ENCODE assay signal across 25 mouse cellular contexts in genomic region chr5:33248186-33248585, GRCm38 (mm10). TPM values are rescaled to one million over a fixed set of nuclear protein-coding genes. Genes with fewer than 3 reads are reported as not detected.
A peak's percentile ranks its signal among the peaks of the same experiment; 100 is the strongest.
DNase-seq lines count a peak whose midpoint lies in the region; ATAC-seq and TF ChIP-seq lines count a peak whose summit lies in the region.
"Had no signal": no experiment of that assay in that cellular context is flagged by ENCODE, and none has a peak within 500 bp of the region (broad histone marks: within the 10 kb centered on the region; RNA-seq: fewer than 3 reads in every experiment).

No protein-coding gene starts in this region.

- no peak overlapping the region for H3K27ac ChIP-seq in hindbrain, embryonic 13.5 days
- no peak overlapping the region for H3K27ac ChIP-seq in hindbrain, embryonic 16.5 days (ENCODE audit: low read depth, low read length)
- H3K27ac ChIP-seq in kidney, adult 2 months (ENCODE audit: insufficient read depth, low read depth, low read length), result no peak overlapping the region; the same call in 1 of the 2 replicates
- H3K27ac ChIP-seq in kidney, embryonic 14.5 days (ENCODE audit: low read depth, low read length), result no peak overlapping the region
- H3K27ac ChIP-seq in brown adipose tissue, adult 24 weeks (replicated peaks; ENCODE audit: low read depth, low read length), result peak overlapping the region; percentile 81
- H3K27ac ChIP-seq: embryonic facial prominence, embryonic 12.5 days; embryonic facial prominence, embryonic 15.5 days; heart, embryonic 13.5 days; hindbrain, embryonic 15.5 days had no signal

- no peak overlapping the region for H3K4me3 ChIP-seq in hindbrain, embryonic 13.5 days
- H3K4me3 ChIP-seq in hindbrain, embryonic 16.5 days (ENCODE audit: low read length), result no peak overlapping the region
- H3K4me3 ChIP-seq in kidney, adult 2 months (ENCODE audit: insufficient read depth, low read depth, low read length), result no peak overlapping the region
- H3K4me3 ChIP-seq in kidney, embryonic 14.5 days (ENCODE audit: low read length), result no peak overlapping the region
- H3K4me3 ChIP-seq in brown adipose tissue, adult 24 weeks (ENCODE audit: insufficient read depth, low read depth, low read length), result no peak overlapping the region
- H3K4me3 ChIP-seq: embryonic facial prominence, embryonic 12.5 days; embryonic facial prominence, embryonic 15.5 days; heart, embryonic 13.5 days; hindbrain, embryonic 15.5 days had no signal

- peaks cover 95% of the 10 kb centered on the region for H3K36me3 ChIP-seq in hindbrain, embryonic 13.5 days
- peaks cover 51% of the 10 kb centered on the region for H3K36me3 ChIP-seq in hindbrain, embryonic 16.5 days (ENCODE audit: control insufficient read depth, insufficient read depth, low read length)
- H3K36me3 ChIP-seq in kidney, adult 2 months (ENCODE audit: control insufficient read depth, insufficient read depth, low read length), result peaks cover 4% of the 10 kb centered on the region
- peaks cover 73% of the 10 kb centered on the region for H3K36me3 ChIP-seq in kidney, embryonic 14.5 days (ENCODE audit: control insufficient read depth, insufficient read depth, low read length)

- no peaks in the 10 kb centered on the region for H3K9me3 ChIP-seq in hindbrain, embryonic 13.5 days
- no peaks in the 10 kb centered on the region for H3K9me3 ChIP-seq in hindbrain, embryonic 16.5 days (ENCODE audit: control insufficient read depth, low read length)
- no peaks in the 10 kb centered on the region for H3K9me3 ChIP-seq in kidney, embryonic 14.5 days (ENCODE audit: control insufficient read depth, low read length)
- H3K9me3 ChIP-seq: embryonic facial prominence, embryonic 12.5 days; embryonic facial prominence, embryonic 15.5 days; G1E; heart, embryonic 13.5 days; hindbrain, embryonic 15.5 days had no signal

- intact Hi-C loops in gastrocnemius, postnatal 14 days (cut with DNase I; ENCODE audit: low total_unique reads), result loop anchor here (5.0 kb wide), 1 partner anchor 46 kb away; no protein-coding TSS in a partner anchor

- H3K27me3 ChIP-seq in hindbrain, embryonic 13.5 days, result no peaks in the 10 kb centered on the region
- H3K27me3 ChIP-seq in hindbrain, embryonic 16.5 days (replicated peaks; ENCODE audit: control insufficient read depth, insufficient read depth, low read length), result no peaks in the 10 kb centered on the region
- no peaks in the 10 kb centered on the region for H3K27me3 ChIP-seq in kidney, adult 2 months (replicated peaks; ENCODE audit: control insufficient read depth, insufficient read depth, low read length)
- no peaks in the 10 kb centered on the region for H3K27me3 ChIP-seq in kidney, embryonic 14.5 days (ENCODE audit: control insufficient read depth, insufficient read depth, low read length)
- H3K27me3 ChIP-seq: CH12.LX; embryonic facial prominence, embryonic 12.5 days; embryonic facial prominence, embryonic 15.5 days; heart, embryonic 13.5 days; hindbrain, embryonic 15.5 days; Patski had no signal

- H3K9ac ChIP-seq in hindbrain, embryonic 13.5 days, result no peak overlapping the region
- no peak overlapping the region for H3K9ac ChIP-seq in hindbrain, embryonic 16.5 days (ENCODE audit: low read depth, low read length)
- H3K9ac ChIP-seq in kidney, embryonic 14.5 days (ENCODE audit: low read depth, low read length), result no peak overlapping the region
- H3K9ac ChIP-seq: embryonic facial prominence, embryonic 12.5 days; embryonic facial prominence, embryonic 15.5 days; forebrain, postnatal 0 days; heart, embryonic 13.5 days; hindbrain, embryonic 15.5 days had no signal

- TF ChIP-seq CTCF in kidney, adult 2 months (conservative IDR thresholded peaks at IDR 0.05; ENCODE audit: insufficient read depth, insufficient read length, low read depth, low read length), result no peak

- peak; percentile 14 for DNase-seq in gastrocnemius, postnatal 14 days
- DNase-seq in gastrocnemius, adult 8-10 months (ENCODE audit: low spot score in 2 of 2), result no peak
- DNase-seq in kidney, adult 2 months, result peak; percentile 51
- no peak for DNase-seq in lung, adult 18-20 months
- DNase-seq: adrenal gland, postnatal 10 days; adrenal gland, postnatal 36 days; B cell, adult 2 months; cerebellum, adult 11 months; cerebellum, adult 9-11 months; forebrain, postnatal 0 days; gastrocnemius, postnatal 25 days; heart, postnatal 4 days had no signal

- no peak for TF ChIP-seq POLR2A in kidney, adult 2 months (IDR thresholded peaks at IDR 0.05; ENCODE audit: low read depth, low read length)

- H3K4me1 ChIP-seq in hindbrain, embryonic 13.5 days (replicated peaks), result peaks cover 3% of the 10 kb centered on the region; the same call in 1 of the 2 replicates
- H3K4me1 ChIP-seq in hindbrain, embryonic 16.5 days (ENCODE audit: control insufficient read depth, insufficient read depth, low read depth, low read length), result no peaks in the 10 kb centered on the region; the same call in 1 of the 2 replicates
- H3K4me1 ChIP-seq in kidney, adult 2 months (ENCODE audit: control insufficient read depth, insufficient read depth, low read length), result peaks cover 3% of the 10 kb centered on the region; the same call in 1 of the 2 replicates
- H3K4me1 ChIP-seq in kidney, embryonic 14.5 days (ENCODE audit: control insufficient read depth, insufficient read depth, low read length), result no peaks in the 10 kb centered on the region
- H3K4me1 ChIP-seq in brown adipose tissue, adult 24 weeks (ENCODE audit: control insufficient read depth, insufficient read depth, insufficient read length, low read length), result peaks cover 23% of the 10 kb centered on the region
- H3K4me1 ChIP-seq: embryonic facial prominence, embryonic 12.5 days had no signal

- H3K4me2 ChIP-seq in hindbrain, embryonic 13.5 days, result no peak overlapping the region
- H3K4me2 ChIP-seq in hindbrain, embryonic 16.5 days (ENCODE audit: low read length), result no peak overlapping the region
- H3K4me2 ChIP-seq in kidney, embryonic 14.5 days (replicated peaks; ENCODE audit: low read depth, low read length), result no peak overlapping the region
- H3K4me2 ChIP-seq: embryonic facial prominence, embryonic 12.5 days; embryonic facial prominence, embryonic 15.5 days; heart, embryonic 13.5 days; hindbrain, embryonic 15.5 days had no signal

- WGBS in hindbrain, embryonic 13.5 days, result 85% methylated on average over 12 of the region's 12 CpGs
- 95% methylated on average over 11 of the region's 12 CpGs for WGBS in hindbrain, embryonic 16.5 days
- WGBS in kidney, adult 2 months, result 72% methylated on average over 12 of the region's 12 CpGs
- WGBS in kidney, embryonic 14.5 days, result 87% methylated on average over 12 of the region's 12 CpGs

- peak; percentile 12; the same call in 1 of the 2 replicates for ATAC-seq in hindbrain, embryonic 13.5 days (ENCODE audit: low FRiP score)
- no peak for ATAC-seq in hindbrain, embryonic 16.5 days
- no peak for ATAC-seq in kidney, embryonic 14.5 days (ENCODE audit: low FRiP score, low TSS enrichment)
- ATAC-seq: forebrain, embryonic 14.5 days; intestine, embryonic 16.5 days; Patski had no signal

RNA-seq across cellular contexts. Expression of gene Ctbp1, which starts 26.6 kb away (rescaled TPM):
- 100 to 1,000 TPM; 184 to 200 TPM for total RNA-seq in gastrocnemius, postnatal 14 days (2021)
- total RNA-seq in gastrocnemius, adult 8-10 months (2022), result 100 to 1,000 TPM; 241 to 265 (median 251) TPM
- polyA plus RNA-seq in hindbrain, embryonic 13.5 days (2015; fragmentation: Nextera tagmentation; extraction: Ambion mirVana), result 503 and 515 TPM in 2 replicates
- 402 and 446 TPM in 2 replicates for polyA plus RNA-seq in hindbrain, embryonic 16.5 days (2015; fragmentation: Nextera tagmentation; extraction: Ambion mirVana)
- 209 and 253 TPM in 2 replicates for polyA plus RNA-seq in kidney, adult 2 months (2012; rRNA removed)
- polyA plus RNA-seq in kidney, embryonic 14.5 days (2014; fragmentation: Nextera tagmentation; extraction: Ambion mirVana), result 241 and 398 TPM in 2 replicates
- polyA plus RNA-seq in brown adipose tissue, adult 24 weeks (2012; ENCODE audit: insufficient read depth, insufficient read length, missing spikeins), result 75.4 and 78.5 TPM in 2 replicates

RNA-seq across cellular contexts. Expression of gene Spon2, which starts 29.9 kb away (rescaled TPM):
- 10 to 100 TPM in 1 of 2 experiments, 1 to 10 TPM in 1; 3.5 to 12.3 TPM for total RNA-seq in gastrocnemius, postnatal 14 days (2021)
- 1 to 10 TPM in 2 of 4 experiments, under 1 TPM in 2; 0.67 to 1.1 (median 0.88) TPM for total RNA-seq in gastrocnemius, adult 8-10 months (2022)
- 2.8 and 3.0 TPM in 2 replicates for polyA plus RNA-seq in hindbrain, embryonic 13.5 days (2015; fragmentation: Nextera tagmentation; extraction: Ambion mirVana)
- polyA plus RNA-seq in hindbrain, embryonic 16.5 days (2015; fragmentation: Nextera tagmentation; extraction: Ambion mirVana), result 4.7 and 6.2 TPM in 2 replicates
- polyA plus RNA-seq in kidney, adult 2 months (2012; rRNA removed), result 1.5 and 2.5 TPM in 2 replicates
- 3.9 and 4.2 TPM in 2 replicates for polyA plus RNA-seq in kidney, embryonic 14.5 days (2014; fragmentation: Nextera tagmentation; extraction: Ambion mirVana)
- 1.8 and 2.5 TPM in 2 replicates for polyA plus RNA-seq in brown adipose tissue, adult 24 weeks (2012; ENCODE audit: insufficient read depth, insufficient read length, missing spikeins)
- total RNA-seq: CH12.LX had no signal

Comparison
In these comparisons a context has a peak if more than half of its experiments do, and no peak if none do; other contexts are left out.
1. DNase-seq: peak in gastrocnemius, postnatal 14 days (single experiment) and kidney, adult 2 months (single experiment); none in gastrocnemius, adult 8-10 months (0 of 2) and lung, adult 18-20 months (0 of 2).